25 mouse cellular contexts compared by ENCODE assay signal in the genomic region with DNA sequence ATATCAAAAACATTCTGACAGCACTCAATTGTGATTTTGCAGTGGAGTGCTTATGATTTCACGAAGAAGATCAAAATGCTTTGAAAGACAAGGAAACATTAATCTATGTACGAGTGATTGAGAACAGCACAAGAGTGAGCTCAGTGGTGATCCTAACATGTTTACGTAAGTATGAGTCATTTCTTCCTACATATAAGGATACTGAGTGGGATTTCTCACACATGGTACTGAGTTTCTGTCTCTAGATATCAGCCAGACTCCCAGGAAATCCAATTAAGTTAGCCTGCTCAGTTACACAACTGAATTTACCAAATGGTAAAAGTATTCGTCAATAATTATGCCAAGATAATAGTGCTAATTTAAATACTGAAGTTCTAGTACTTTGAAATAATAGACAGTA.
"Had no signal": no experiment of that assay in that cellular context is flagged by ENCODE, and none has a peak within 500 bp of the region (broad histone marks: within the 10 kb centered on the region; RNA-seq: fewer than 3 reads in every experiment).

No protein-coding gene starts in this region.

- DNase-seq: gastrocnemius, adult 2 months; gastrocnemius, postnatal 14 days; gastrocnemius, postnatal 36 days; heart, adult 11 months; heart, adult 2 months; heart, postnatal 14 days; heart, postnatal 36 days; kidney, adult 11 months; kidney, adult 2 months; kidney, adult 9 months; kidney, postnatal 14 days; kidney, postnatal 36 days; left cerebral cortex, postnatal 4 days had no signal

- ATAC-seq: hindbrain, postnatal 0 days; intestine, embryonic 16.5 days; liver, embryonic 12.5 days had no signal

- H3K27ac ChIP-seq: gastrocnemius, adult 2 months; heart, adult 2 months; heart, embryonic 13.5 days; heart, embryonic 15.5 days; hindbrain, embryonic 13.5 days; hindbrain, embryonic 15.5 days; hindbrain, postnatal 0 days; kidney, embryonic 15.5 days; kidney, postnatal 0 days; limb, embryonic 13.5 days; limb, embryonic 15.5 days; liver, embryonic 12.5 days; liver, embryonic 14.5 days had no signal

- H3K4me3 ChIP-seq: gastrocnemius, adult 2 months; heart, adult 2 months; heart, embryonic 13.5 days; heart, embryonic 15.5 days; hindbrain, embryonic 13.5 days; hindbrain, embryonic 15.5 days; kidney, embryonic 15.5 days; limb, embryonic 13.5 days; limb, embryonic 15.5 days; liver, embryonic 12.5 days had no signal
